Mouse (Mus musculus) gastrocnemius, postnatal 14 days (tissue): ENCODE results near the gene Numa1. TPM values are rescaled to one million over a fixed set of nuclear protein-coding genes. Genes with fewer than 3 reads are reported as not detected.
"Not testable (repeated sequence)": the region's sequence is repeated elsewhere in the genome, so short reads cannot be mapped to it uniquely, and the experiment has no call there.

Experiments
- DNase-seq: peaks from one replicate; pipeline ENCODE4 v3.0.0; 2021; ENCODE audit warnings: mixed read lengths
- intact Hi-C: fragments of 180-260 bp; cut with DNase I; formaldehyde crosslinking; loops from one replicate; pipeline ENCODE4 v1.15.1; 2025; ENCODE audit warnings: low total_unique reads
- total RNA-seq, 2 experiments: library from RNA; stranded (reverse); gene quantifications; 2 replicates each; pipeline ENCODE4 v1.2.3; 2021

Gene Numa1
- total RNA-seq, 2 experiments from 2014 or later: 53.0 to 53.3 TPM

- DNase-seq: no peak
- intact Hi-C loops: no loop called here
Observed at GRCm38 (mm10) chr7:102019362-102019761, 85.5 kb downstream of the Numa1 start.

DNA sequence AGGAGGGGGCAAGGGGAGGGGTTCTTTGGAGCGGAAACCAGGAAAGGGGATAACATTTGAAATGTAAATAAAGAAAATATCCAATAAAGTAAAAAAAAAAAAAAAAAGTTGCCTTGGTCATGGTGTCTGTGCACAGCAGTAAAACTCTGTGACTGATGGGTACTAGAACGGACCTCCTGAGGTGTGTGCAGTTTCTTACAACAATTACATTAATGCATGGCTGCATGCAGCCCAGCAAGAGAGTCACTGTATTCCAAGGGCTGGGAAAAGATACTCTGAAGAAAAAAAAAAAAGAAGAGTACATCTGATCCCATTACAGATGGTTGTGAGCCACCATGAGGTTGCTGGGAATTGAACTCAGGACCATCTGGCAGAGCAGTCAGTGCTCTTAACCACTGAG, 87.0 kb downstream of the Numa1 start:
- not testable (repeated sequence) for DNase-seq

DNA sequence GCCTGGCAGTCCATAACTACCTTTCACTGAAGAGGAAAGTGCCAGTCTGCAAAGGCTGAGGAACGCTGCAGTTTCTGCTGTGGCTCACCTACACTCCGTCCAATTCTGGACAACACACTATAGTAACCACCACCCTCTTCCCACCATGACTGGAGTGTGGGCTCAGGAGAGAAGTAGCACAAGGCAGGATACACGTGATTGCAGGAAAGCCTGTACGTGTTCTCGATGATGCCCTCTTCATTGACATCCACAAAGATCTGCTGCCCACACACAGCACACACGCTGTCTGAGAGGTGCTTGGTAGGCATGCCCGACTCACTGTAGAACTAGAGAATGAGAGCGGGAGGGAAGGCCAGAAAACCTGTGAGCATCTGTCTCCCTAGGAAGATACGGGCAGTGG, 89.9 kb downstream of the Numa1 start:
- no peak for DNase-seq
- intact Hi-C loops: no loop called here

More for the DNA sequence above, 87.0 kb downstream of the Numa1 start:
- intact Hi-C loops: not testable (repeated sequence)

- DNase-seq: no peak
- intact Hi-C loops: no loop called here
Observed at GRCm38 (mm10) chr7:102025187-102026119, 91.5 kb downstream of the Numa1 start.

- no peak for DNase-seq
- intact Hi-C loops: no loop called here
Observed at GRCm38 (mm10) chr7:102034904-102035303, 101.0 kb downstream of the Numa1 start.

GRCm38 (mm10) chr7:102035534-102035933, 101.6 kb downstream of the Numa1 start:
- intact Hi-C loops: no loop called here
- DNase-seq: no peak

DNA sequence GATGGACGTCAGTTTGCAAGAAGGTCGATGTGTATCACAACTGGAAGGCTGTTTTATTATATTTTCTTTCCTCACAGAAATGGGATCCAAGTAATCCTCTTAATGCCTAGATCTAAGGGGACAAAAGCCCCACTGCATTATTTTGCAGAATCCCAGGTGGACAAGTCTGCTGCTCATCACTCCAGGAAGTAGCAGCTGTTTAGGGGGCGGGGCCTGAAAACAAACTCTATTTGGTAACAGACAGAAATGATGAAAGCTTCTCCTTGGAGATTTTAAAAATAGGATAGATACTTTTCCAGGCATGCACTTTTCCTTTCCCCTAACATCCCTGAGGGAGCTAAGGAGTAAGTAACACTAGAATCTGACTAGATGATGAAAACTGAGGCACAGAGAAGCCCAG, 103.4 kb downstream of the Numa1 start:
- intact Hi-C loops: no loop called here
- no peak for DNase-seq

DNA sequence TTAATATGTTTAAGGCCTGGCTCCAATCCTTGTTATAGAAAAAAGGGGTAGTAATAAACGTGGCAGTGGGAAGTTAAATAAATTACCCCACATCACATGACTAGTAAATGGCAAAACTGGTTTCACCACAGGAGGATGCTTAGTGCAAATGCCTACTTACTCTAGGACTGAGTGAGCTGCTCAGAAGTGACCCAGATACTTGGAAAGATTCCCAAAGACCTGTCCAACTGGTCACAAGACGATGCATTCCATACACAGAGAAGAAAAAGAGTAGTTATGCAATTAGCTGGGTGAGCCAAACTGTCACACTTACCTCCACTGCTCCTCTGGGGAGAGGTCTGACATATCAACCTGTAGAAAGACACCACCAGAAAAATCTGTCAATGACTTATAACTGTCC, 108.4 kb downstream of the Numa1 start:
- DNase-seq: no peak
- intact Hi-C loops: no loop called here

GRCm38 (mm10) chr7:102048524-102048923, 114.6 kb downstream of the Numa1 start:
- intact Hi-C loops, DNase-seq: not testable (repeated sequence)

DNA sequence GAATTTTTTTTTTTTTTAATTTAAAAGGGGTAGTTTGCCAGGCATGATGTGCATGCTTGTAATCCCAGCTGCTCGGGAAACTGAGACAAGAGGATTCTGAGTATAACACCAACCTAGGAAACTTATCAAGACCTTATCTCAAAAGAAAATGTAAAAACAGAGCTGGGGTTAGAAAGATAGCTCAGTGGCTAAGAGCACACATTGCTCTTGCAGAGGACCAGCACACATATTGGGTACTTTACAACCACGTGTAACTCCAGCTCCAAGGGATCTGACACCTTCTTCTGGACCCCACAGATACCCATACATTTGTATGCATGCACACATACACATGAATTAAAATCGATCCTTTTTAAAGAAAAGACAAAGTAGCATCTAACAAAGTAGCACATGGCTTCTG, 127.4 kb downstream of the Numa1 start:
- DNase-seq: no peak
- intact Hi-C loops: loop anchor here (5.0 kb wide), 1 partner anchor 64 kb away; no protein-coding TSS in a partner anchor

GRCm38 (mm10) chr7:102062203-102062602, 128.3 kb downstream of the Numa1 start:
- intact Hi-C loops: loop anchor here (5.0 kb wide), 1 partner anchor 65 kb away; no protein-coding TSS in a partner anchor
- DNase-seq: no peak

DNA sequence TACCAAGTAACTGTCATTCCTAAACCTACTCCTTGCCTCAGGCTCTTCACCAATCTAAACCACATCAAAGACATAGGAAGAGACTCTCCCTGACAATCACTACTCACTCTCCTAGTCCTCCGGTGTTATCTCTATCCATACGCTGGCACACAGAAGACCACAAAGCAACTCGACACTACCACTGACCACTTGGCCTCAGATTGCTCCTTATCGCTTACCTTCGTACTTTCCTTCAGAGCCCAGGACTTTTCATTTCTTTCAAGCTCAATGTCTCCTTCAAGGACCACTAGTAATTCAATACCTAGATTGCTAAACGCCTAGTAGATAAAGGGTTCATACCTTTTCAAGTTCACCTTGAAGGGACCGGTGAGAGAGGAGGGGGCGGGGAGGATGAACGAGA, 130.0 kb downstream of the Numa1 start:
- intact Hi-C loops: loop anchor here (5.0 kb wide), 1 partner anchor 67 kb away; no protein-coding TSS in a partner anchor

More for the DNA sequence above, 130.0 kb downstream of the Numa1 start:
- no peak for DNase-seq

Other genes with a start within 250 kb of the Numa1 start
- gene Phox2a, start 115.8 kb upstream of the Numa1 start, total RNA-seq: not detected
- gene Inppl1, start 95.9 kb upstream of the Numa1 start, total RNA-seq: 10 to 100 TPM; 67.0 to 73.8 TPM
- 1 to 10 TPM; 2.8 to 6.1 TPM for gene Folr2, start 76.9 kb upstream of the Numa1 start, total RNA-seq
- 10 to 100 TPM; 23.7 to 27.7 TPM for gene Anapc15, start 70.4 kb upstream of the Numa1 start, total RNA-seq
- gene Folr1, start 63.3 kb upstream of the Numa1 start, total RNA-seq: 1 to 10 TPM; 1.6 to 2.2 TPM
- 100 to 1,000 TPM; 101 to 102 TPM for gene Lamtor1, start 28.2 kb upstream of the Numa1 start, total RNA-seq
- gene Tomt, start 27.8 kb upstream of the Numa1 start, total RNA-seq: not detected
- 1 to 10 TPM; 3.6 to 3.7 TPM for gene Lrrc51, start 216 bp upstream of the Numa1 start, total RNA-seq
- 1 to 10 TPM; 1.1 to 1.4 TPM for gene Il18bp, start 84.6 kb downstream of the Numa1 start, total RNA-seq
- 10 to 100 TPM; 17.9 to 18.9 TPM for gene Rnf121, start 131.4 kb downstream of the Numa1 start, total RNA-seq
- 1 to 10 TPM; 3.8 to 4.9 TPM for gene Xndc1, start 131.4 kb downstream of the Numa1 start, total RNA-seq
- gene Xntrpc, start 131.6 kb downstream of the Numa1 start, total RNA-seq: under 1 TPM; 0.53 to 0.84 TPM
- under 1 TPM in 1 of 2 experiments, not detected in 1; 0.21 TPM for gene Trpc2, start 149.0 kb downstream of the Numa1 start, total RNA-seq
- gene Art1, start 167.6 kb downstream of the Numa1 start, total RNA-seq: 100 to 1,000 TPM; 281 to 363 TPM
- gene Art5, start 175.4 kb downstream of the Numa1 start, total RNA-seq: 1 to 10 TPM; 6.9 to 8.1 TPM
- 1 to 10 TPM in 1 of 2 experiments, not detected in 1; 1.0 TPM for gene Chrna10, start 182.7 kb downstream of the Numa1 start, total RNA-seq